Mouse (Mus musculus): ENCODE measurements at regions not wholly inside any gene's neighbourhood (a gene's known extent, or its start where the extent isn't known, plus 50 kb on each side); places are given as distances from the start of the nearest gene placed in this dataset.

DNA sequence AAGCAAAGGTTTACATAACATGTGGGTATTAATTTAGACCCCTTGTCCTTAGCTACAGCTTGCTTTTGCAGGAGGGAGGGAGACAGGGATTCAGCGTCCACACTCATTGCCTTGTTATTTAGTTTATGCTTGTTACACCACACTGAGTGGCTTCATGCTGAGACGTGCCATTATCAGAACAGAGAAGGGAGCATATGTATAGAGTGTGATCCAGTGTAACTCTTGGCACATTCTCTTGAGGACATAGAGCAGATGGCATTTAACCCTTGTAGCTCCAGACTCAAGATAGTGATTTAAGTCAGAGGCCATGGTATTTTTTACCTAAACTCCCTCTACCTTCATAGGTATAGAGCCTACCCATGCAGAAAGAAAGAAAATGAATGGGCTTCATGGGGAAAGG, 437.7 kb downstream of the Dhx35 start:
- no peak for DNase-seq
- no peaks in the 10 kb centered on the region for H3K4me1 ChIP-seq (ENCODE audit: control insufficient read depth, insufficient read depth, low read length)
- no peaks in the 10 kb centered on the region for H3K36me3 ChIP-seq (ENCODE audit: control insufficient read depth, insufficient read depth, low read length)
- no peak overlapping the region for H3K4me3 ChIP-seq
- no peaks in the 10 kb centered on the region for H3K79me2 ChIP-seq (replicated peaks; ENCODE audit: control insufficient read depth, insufficient read depth, low read length)
- no peak overlapping the region for H3K27ac ChIP-seq
- H3K9ac ChIP-seq (ENCODE audit: low read depth, low read length), result no peak overlapping the region
- intact Hi-C loops (cut with DNase I), result no loop called here
- TF ChIP-seq CTCF (IDR thresholded peaks at IDR 0.05) (no peak), POLR2A (IDR thresholded peaks at IDR 0.05; ENCODE audit: insufficient read depth, low read depth, low read length) (no peak), EP300 (IDR thresholded peaks at IDR 0.05; ENCODE audit: insufficient read depth, low read depth, low read length) (no peak)
- 46% methylated on average over 2 of the region's 2 CpGs for WGBS
- no peaks in the 10 kb centered on the region; the same call in 1 of the 2 replicates for H3K27me3 ChIP-seq (ENCODE audit: control insufficient read depth, insufficient read depth, low read length)

DNA sequence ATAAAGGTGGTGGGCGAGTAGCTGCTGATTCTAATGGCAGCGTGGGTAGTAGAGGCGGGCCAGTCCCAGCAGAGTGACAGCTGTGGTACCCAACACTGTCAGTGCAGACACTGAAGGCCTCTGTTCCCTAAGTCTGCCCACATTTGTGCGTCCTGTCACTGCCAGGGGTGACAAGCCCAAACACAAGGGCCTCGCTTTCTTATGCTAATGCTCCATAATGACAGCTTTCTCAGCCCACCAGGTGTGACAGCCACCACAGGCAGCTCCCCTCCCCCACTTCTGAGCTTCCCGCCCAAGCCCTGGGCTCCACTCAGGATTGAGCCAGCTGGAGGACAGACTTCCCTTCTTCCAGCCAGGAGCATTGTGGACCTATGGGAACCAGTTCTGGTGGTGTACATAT, 440.4 kb downstream of the Dhx35 start:
- Histone ChIP-seq H3K27me3 (ENCODE audit: control insufficient read depth, insufficient read depth, low read length) (no peaks in the 10 kb centered on the region; the same call in 1 of the 2 replicates), H3K36me3 (ENCODE audit: control insufficient read depth, insufficient read depth, low read length) (no peaks in the 10 kb centered on the region), H3K79me2 (replicated peaks; ENCODE audit: control insufficient read depth, insufficient read depth, low read length) (no peaks in the 10 kb centered on the region), H3K4me3 (no peak overlapping the region), H3K27ac (no peak overlapping the region), H3K4me1 (ENCODE audit: control insufficient read depth, insufficient read depth, low read length) (no peaks in the 10 kb centered on the region), H3K9ac (ENCODE audit: low read depth, low read length) (no peak overlapping the region)
- TF ChIP-seq CTCF (IDR thresholded peaks at IDR 0.05) (no peak), POLR2A (IDR thresholded peaks at IDR 0.05; ENCODE audit: insufficient read depth, low read depth, low read length) (no peak), EP300 (IDR thresholded peaks at IDR 0.05; ENCODE audit: insufficient read depth, low read depth, low read length) (no peak)
- DNase-seq, result no peak
- 44% methylated on average over 6 of the region's 6 CpGs for WGBS
- intact Hi-C loops (cut with DNase I), result no loop called here

DNA sequence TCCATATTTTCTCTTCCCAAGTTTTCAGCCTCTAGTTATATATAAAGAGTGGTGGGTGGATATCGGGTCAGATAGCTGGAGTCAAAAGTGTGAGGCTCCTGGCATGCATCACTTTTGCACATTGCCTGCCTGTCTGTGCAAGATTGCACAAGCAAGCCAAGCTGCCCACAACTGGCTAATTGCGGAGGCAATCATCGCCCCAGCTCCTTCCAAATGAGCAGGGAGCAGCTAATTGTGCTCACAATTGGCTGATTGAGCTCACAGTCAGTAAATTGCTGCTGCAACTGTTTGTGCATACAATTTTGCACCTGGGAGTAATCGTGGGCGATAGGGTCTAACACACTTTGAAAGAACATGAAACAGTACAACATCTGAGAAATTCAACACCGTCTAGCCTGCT, 455.5 kb downstream of the Dhx35 start:
- no peak for DNase-seq
- no peaks in the 10 kb centered on the region; the same call in 1 of the 2 replicates for H3K27me3 ChIP-seq (ENCODE audit: control insufficient read depth, insufficient read depth, low read length)
- H3K4me3 ChIP-seq, result no peak overlapping the region
- TF ChIP-seq EP300 (IDR thresholded peaks at IDR 0.05; ENCODE audit: insufficient read depth, low read depth, low read length), result no peak
- no peak for TF ChIP-seq CTCF (IDR thresholded peaks at IDR 0.05)
- TF ChIP-seq POLR2A (IDR thresholded peaks at IDR 0.05; ENCODE audit: insufficient read depth, low read depth, low read length), result no peak
- intact Hi-C loops (cut with DNase I), result no loop called here
- H3K79me2 ChIP-seq (replicated peaks; ENCODE audit: control insufficient read depth, insufficient read depth, low read length), result no peaks in the 10 kb centered on the region
- no peaks in the 10 kb centered on the region for H3K4me1 ChIP-seq (ENCODE audit: control insufficient read depth, insufficient read depth, low read length)
- no peaks in the 10 kb centered on the region for H3K36me3 ChIP-seq (ENCODE audit: control insufficient read depth, insufficient read depth, low read length)
- no peak overlapping the region for H3K27ac ChIP-seq
- no peak overlapping the region for H3K9ac ChIP-seq (ENCODE audit: low read depth, low read length)
- WGBS, result 90% methylated on average over 6 of the region's 6 CpGs

DNA sequence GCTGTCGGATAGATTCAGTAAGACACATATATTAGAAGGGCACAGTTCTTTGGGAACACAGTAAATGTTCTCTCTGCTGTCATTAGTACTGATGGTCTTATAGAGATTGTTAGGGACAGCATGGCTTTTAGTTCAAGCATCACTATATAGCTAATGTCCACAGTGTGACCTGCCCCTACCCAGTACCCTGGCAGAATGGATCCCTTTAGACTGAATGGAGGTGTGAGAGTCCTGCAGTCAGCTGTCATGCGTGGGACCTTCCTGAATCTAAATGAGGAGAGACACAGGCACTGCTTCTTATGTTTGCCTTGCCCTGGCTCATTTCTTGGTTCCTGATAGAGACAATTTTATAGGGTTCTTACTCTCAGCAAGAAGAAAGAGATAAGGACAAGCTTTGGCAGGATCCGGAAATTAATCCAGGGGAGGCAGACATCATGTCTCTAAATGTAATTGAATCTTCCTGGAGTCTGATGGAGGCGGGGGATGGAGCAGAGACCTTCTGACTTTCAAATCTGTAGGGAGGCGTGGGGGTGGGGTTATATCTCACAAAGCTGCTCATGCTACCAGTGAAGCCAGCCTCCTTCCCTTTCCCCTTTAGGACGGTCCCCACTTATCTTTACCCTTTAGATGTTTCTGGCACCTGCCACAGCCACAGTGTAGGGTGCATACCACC, 456.5 kb downstream of the Dhx35 start:
- Histone ChIP-seq H3K9ac (ENCODE audit: low read depth, low read length) (no peak overlapping the region), H3K79me2 (replicated peaks; ENCODE audit: control insufficient read depth, insufficient read depth, low read length) (no peaks in the 10 kb centered on the region), H3K27me3 (ENCODE audit: control insufficient read depth, insufficient read depth, low read length) (no peaks in the 10 kb centered on the region; the same call in 1 of the 2 replicates), H3K36me3 (ENCODE audit: control insufficient read depth, insufficient read depth, low read length) (no peaks in the 10 kb centered on the region), H3K4me1 (ENCODE audit: control insufficient read depth, insufficient read depth, low read length) (no peaks in the 10 kb centered on the region), H3K4me3 (no peak overlapping the region), H3K27ac (no peak overlapping the region)
- WGBS, result 58% methylated on average over 6 of the region's 6 CpGs
- intact Hi-C loops (cut with DNase I), result no loop called here
- no peak for DNase-seq
- TF ChIP-seq EP300 (IDR thresholded peaks at IDR 0.05; ENCODE audit: insufficient read depth, low read depth, low read length), result no peak

DNA sequence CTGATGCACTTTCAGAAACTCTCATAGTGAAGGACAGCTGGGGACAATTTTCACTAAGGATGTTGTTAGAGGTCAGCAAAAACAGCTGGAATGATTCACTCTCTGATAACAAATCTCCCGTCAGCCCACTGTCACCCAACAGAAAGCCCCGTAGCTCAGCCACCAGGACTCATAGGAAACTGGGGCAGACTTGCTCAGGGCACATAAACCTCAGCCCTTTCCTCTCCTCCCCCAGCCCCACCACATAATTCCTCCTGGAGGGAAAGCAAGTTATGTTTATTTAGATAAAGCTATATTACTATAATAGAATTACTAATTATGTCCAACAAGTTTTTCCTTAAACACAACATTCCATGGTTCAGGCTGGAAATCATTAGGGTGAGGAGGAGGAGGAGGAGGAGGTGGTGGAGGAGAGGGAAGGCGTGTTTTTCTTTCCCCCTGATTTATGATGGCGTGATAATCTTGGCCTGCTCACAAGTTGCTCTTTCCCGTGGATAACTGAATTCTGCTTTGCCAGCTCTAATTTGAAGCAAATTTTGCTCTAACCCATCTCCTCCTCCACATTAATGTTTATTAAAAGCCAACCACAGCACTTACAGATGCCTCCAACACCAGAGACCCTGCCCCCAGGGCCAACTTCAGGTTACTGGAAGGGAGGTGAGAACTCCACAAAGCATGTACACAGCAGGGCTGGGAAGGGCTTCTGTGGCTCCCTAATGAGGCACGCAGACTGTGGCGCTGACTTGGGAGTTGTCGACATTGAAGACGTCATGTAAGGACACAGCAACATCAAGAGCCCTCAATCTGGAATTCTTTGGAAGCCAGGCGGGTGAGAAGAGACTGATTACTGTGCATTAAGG, 475.8 kb downstream of the Dhx35 start:
- intact Hi-C loops (cut with DNase I), result no loop called here
- no peaks in the 10 kb centered on the region for H3K4me1 ChIP-seq (ENCODE audit: control insufficient read depth, insufficient read depth, low read length)
- no peak overlapping the region for H3K27ac ChIP-seq
- TF ChIP-seq CTCF (IDR thresholded peaks at IDR 0.05) (no peak), EP300 (IDR thresholded peaks at IDR 0.05; ENCODE audit: insufficient read depth, low read depth, low read length) (no peak), POLR2A (IDR thresholded peaks at IDR 0.05; ENCODE audit: insufficient read depth, low read depth, low read length) (no peak)
- DNase-seq, result no peak
- H3K79me2 ChIP-seq (replicated peaks; ENCODE audit: control insufficient read depth, insufficient read depth, low read length), result no peaks in the 10 kb centered on the region
- no peak overlapping the region for H3K4me3 ChIP-seq
- no peak overlapping the region for H3K9ac ChIP-seq (ENCODE audit: low read depth, low read length)
- H3K36me3 ChIP-seq (ENCODE audit: control insufficient read depth, insufficient read depth, low read length), result no peaks in the 10 kb centered on the region
- no peaks in the 10 kb centered on the region for H3K27me3 ChIP-seq (ENCODE audit: control insufficient read depth, insufficient read depth, low read length)
- WGBS, result 57% methylated on average over 10 of the region's 10 CpGs

DNA sequence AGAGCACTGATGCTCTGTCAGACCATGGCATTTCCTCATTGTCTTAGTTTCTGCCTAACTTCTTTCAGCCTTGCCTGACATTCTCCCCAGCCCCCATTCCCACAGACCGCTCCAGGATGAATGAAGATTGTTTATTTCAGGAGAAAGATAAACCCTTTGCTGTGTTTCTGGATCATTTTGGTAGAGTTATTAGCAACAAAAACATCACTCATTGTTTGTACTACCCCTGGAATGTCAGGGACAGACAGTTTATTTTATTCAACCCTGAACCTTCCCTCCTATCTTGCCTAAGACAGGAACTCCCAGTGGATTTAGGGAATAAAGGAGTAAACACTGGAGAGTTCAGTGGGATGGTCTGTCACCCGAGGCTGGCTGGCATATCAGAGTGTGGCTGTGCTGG, 484.3 kb downstream of the Dhx35 start:
- Histone ChIP-seq H3K27me3 (ENCODE audit: control insufficient read depth, insufficient read depth, low read length) (peaks cover 1% of the 10 kb centered on the region; the same call in 1 of the 2 replicates), H3K36me3 (ENCODE audit: control insufficient read depth, insufficient read depth, low read length) (no peaks in the 10 kb centered on the region), H3K4me1 (ENCODE audit: control insufficient read depth, insufficient read depth, low read length) (no peaks in the 10 kb centered on the region), H3K27ac (no peak overlapping the region), H3K4me3 (no peak overlapping the region), H3K9ac (ENCODE audit: low read depth, low read length) (no peak overlapping the region), H3K79me2 (replicated peaks; ENCODE audit: control insufficient read depth, insufficient read depth, low read length) (no peaks in the 10 kb centered on the region)
- no peak for TF ChIP-seq POLR2A (IDR thresholded peaks at IDR 0.05; ENCODE audit: insufficient read depth, low read depth, low read length)
- DNase-seq, result no peak
- 27% methylated on average over 2 of the region's 2 CpGs for WGBS
- intact Hi-C loops (cut with DNase I), result no loop called here
